Mouse (Mus musculus) brain, adult 2 months (tissue): ENCODE results near the gene Pth1r.

Source experiments
- DNase-seq: peaks from one replicate; pipeline ENCODE4 v3.0.0; 2011; ENCODE audit warnings: low read depth, low spot score

The Pth1r gene

DNA sequence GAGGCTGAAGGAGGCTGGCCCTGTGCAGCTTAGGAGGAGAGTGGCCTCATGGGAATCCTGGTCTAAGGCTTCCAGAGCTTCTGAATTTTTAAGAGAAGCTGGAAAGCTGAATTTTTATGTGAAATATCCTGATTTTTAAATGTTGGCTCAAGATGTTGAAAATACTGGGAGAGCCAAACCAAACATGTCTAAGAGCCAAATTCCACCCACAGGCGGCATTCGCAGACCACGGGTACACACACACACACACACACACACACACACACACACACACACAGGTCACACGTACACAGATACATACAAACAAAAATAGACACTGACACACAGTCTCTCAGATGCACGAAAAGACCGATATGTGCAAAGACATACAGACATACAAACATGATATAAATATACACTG, 28.9 kb downstream of the Pth1r start:
- no peak for DNase-seq

DNA sequence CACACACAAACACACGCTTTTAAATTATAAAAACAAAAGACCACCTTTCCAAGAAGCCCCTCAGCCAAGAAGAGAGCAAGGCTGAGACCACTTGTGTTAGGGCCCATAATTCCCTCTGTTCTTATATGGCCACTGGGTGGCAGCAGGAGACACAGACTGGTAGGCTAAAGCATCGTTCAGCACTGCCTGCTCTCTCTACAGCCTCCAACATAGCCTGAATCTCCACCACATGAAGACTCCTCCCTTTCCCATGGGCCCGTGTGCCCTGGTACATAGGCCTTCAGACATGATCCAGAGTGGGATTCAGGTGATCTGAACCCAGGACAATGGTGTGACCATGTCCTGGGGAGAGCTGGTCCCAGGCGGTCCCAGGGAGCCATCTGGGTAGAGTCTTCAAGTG, 30.2 kb downstream of the Pth1r start:
- peak; percentile 85 for DNase-seq

GRCm38 (mm10) chr9:110715426-110715825, 31.5 kb downstream of the Pth1r start:
- peak; percentile 34 for DNase-seq

DNA sequence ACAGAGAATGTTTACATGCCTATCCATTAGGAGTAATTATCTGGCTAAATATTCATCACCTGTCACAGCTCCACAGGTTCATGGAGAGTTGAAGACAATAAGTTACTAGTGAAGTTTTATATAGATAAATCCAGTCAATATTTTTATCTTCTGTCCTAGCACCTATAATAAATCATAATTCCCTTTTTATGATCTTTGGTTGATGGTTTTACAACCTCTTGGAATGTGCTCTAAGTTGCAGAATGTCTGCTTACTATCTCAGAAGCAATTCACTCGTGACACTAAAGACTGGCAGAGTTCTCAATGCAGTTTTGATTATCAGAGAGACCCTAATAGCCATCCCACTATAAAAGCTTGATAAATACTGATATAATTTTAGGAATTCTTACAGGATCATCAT, 33.6 kb downstream of the Pth1r start:
- no peak for DNase-seq

- DNase-seq, result no peak
These were observed 34.4 kb downstream of the Pth1r start for GRCm38 (mm10) chr9:110712545-110712944.

- DNase-seq, result peak; percentile 76
These were observed 34.9 kb downstream of the Pth1r start for GRCm38 (mm10) chr9:110711996-110712395.

GRCm38 (mm10) chr9:110711532-110711931, 35.4 kb downstream of the Pth1r start:
- DNase-seq, result no peak

DNA sequence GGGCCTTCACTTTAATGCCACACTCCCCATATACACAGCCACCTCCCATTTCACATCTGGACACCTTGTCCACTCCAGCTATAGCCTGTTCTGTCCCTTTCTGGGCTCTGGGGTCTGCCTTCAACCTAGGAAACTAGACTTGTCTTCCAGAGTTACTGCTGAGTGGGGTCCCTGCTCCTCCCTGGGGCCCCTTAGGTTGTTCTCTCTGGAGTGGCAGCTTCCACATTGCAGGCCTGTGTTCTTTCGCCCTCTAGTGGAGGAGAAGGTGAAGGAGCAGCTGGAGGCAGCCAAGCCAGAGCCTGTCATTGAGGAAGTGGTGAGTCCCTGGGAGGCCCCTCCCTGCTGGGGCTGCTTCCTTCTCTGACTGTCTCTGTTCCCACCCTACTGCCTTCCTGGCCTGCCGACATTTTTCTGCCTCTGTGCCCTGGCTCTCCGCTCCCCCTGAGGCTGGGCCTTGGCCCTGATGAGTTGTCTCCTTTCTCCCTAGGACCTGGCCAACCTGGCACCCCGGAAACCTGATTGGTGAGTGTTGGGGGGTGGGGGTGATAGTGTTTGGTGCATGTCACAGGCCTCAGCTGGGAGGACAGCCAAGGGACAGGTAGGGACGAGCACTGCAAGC, 37.2 kb downstream of the Pth1r start:
- peak; percentile 82 for DNase-seq

- DNase-seq, result no peak
These were observed 40.2 kb downstream of the Pth1r start for GRCm38 (mm10) chr9:110706784-110707183.

GRCm38 (mm10) chr9:110703951-110704350, 43.0 kb downstream of the Pth1r start:
- DNase-seq, result no peak

DNA sequence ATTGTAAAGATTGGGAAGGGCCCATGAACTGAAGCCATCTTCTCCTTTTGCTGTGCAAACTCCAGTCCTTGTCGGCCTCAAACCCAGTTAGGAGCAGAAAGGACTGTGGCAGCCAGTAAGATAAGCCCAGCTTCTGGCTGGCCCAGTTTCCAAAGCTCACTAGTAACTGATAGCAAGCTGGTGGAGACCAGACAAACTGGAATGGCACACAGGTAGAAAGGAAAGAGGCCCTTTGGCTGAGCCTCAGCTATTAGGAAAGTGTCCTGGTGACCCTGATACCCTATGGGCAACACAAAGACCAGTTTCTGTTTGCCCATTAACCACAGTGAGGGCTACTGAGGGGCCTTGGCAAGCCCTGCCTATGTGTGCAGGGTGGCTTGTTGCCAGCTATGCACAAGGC, 44.1 kb downstream of the Pth1r start:
- DNase-seq, result peak; percentile 38

- peak; percentile 45 for DNase-seq
These were observed 45.6 kb downstream of the Pth1r start for GRCm38 (mm10) chr9:110701114-110702032.

GRCm38 (mm10) chr9:110699574-110699973, 47.4 kb downstream of the Pth1r start:
- no peak for DNase-seq

DNA sequence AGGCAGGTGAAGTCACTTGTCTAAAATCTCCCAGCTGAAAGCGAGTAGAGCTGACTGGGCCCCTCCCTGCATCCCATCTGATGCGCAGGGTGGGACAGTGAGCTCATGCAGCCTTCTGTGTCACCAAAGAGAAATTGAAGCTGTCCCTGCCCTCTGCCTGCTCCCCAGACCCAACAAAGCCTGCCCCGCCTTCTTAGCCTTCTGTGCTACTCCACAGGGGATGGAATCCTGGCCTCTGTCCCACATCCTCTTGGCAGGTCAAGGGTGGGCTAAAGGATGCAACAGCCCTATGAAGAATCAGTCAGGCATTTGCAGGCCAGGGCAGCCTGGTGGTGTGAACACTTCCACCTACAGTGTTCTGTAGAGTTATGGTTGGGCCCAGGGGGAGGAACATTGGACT, 49.5 kb downstream of the Pth1r start:
- peak; percentile 62 for DNase-seq

GRCm38 (mm10) chr9:110696427-110696826, 50.5 kb downstream of the Pth1r start:
- DNase-seq, result no peak

GRCm38 (mm10) chr9:110695165-110695755, 51.7 kb downstream of the Pth1r start:
- DNase-seq, result no peak

DNA sequence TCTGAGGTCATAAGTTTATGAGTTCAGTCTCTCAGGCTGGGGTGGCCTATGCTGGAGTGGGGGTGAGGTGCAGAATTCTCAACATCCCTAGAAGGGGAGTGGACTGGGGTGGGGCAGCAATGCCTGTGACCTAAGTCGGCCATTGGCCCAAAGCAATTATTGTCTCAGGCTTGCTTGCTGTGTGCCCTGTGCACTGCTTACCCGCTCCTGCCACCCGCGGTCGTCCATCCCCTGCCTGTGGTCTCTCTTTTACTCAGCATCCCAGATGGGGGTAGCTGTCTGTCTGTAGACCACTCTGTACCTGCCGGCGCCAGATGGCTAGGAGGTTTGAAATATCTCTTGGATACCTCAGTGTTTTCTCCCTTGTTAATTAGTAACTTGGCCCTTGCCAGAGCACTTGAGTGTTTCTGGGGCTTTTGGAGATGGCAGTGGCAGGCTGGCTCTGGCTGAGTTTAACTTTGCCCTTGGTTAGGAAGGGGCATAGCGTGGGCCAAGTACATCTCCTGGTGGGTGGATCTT, 57.6 kb downstream of the Pth1r start:
- DNase-seq, result no peak

GRCm38 (mm10) chr9:110687846-110688245, 59.1 kb downstream of the Pth1r start:
- no peak for DNase-seq

DNA sequence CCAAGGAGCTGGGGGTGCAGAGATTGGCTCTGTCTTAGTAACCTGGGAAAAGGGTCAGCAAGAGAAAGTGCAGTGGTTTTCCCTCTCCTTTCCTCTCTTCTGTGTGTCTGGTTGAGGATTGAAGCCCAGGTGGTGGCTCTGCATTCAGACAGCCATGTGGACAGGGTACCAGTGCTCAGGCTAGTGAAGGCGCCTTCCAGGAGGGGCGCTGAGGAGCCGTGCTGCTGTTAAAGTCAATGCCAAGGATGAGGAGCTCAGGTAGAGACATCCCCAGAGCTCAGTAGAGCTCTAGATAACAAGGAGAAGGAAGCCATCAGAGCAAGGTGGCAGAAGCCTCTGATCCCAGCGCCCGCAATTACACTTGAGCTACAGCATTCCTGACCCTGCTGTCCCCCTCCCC, 59.9 kb downstream of the Pth1r start:
- DNase-seq, result peak; percentile 53

DNA sequence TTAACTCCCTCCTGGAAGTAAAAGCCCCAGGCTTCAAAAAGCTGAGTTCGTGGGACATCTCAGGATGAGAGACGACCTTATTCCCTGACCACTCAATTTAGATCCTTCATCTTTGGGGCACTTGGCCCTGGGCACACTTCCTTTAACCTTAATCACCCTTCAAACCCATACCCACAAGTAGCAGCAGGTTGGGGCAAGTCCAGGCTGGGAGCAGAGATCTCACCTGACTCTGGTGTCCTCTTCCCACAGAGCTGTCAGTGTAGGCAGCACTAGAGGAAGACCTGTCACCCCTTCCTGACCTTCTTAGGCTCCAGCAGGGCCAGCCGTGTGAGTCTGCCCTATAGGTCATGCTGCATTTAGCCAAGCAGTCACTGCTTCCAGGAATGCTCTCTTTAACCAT, 60.5 kb downstream of the Pth1r start:
- DNase-seq, result no peak

GRCm38 (mm10) chr9:110685591-110685990, 61.4 kb downstream of the Pth1r start:
- DNase-seq, result no peak

DNA sequence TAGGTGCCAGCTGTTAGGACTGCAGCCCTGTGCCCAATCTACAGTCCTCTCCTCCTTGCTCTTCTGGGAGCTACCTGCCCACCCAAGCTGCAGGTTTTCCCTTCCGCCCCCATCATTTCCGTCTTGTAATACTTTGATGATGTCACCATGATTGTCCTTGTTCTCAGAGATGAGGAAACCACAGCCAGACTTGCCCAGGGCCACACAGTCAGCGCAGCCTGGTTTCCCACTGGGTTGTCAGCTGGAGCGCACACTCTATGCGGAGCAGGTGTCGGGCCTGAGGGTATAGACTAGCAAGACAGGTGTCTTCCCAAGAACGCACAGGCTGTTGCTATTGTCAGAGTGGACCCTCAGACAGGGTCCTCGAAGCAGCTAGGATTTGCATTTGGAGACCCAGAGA, 61.8 kb downstream of the Pth1r start:
- peak; percentile 49 for DNase-seq
